Mouse (Mus musculus) erythroblast, embryonic 14.5 days (primary cell): ENCODE results near the gene Foxn3.

ENCODE experiments used
- GATA1 ChIP-seq: IDR thresholded peaks from 2 replicates; pipeline ENCODE4 v1.6.1; 2012; ENCODE audit warnings: low read length, inconsistent platforms, mixed read lengths
- TAL1 ChIP-seq: IDR thresholded peaks from 3 replicates; pipeline ENCODE4 v1.6.1; 2012; ENCODE audit warnings: low read length, inconsistent platforms, mixed read lengths

GRCm38 (mm10) chr12:99280291-99280690 lies 283.1 kb downstream of the Foxn3 start:
- TF ChIP-seq GATA1: no peak
- TF ChIP-seq TAL1: no peak
